Comparison of ENCODE assay signal across 12 mouse cellular contexts in genomic region chr4:34494961-34495723, GRCm38 (mm10). TPM values are rescaled to one million over a fixed set of nuclear protein-coding genes. Genes with fewer than 3 reads are reported as not detected.
DNase-seq lines count a peak whose midpoint lies in the region; ATAC-seq and TF ChIP-seq lines count a peak whose summit lies in the region.
"Had no signal": no experiment of that assay in that cellular context is flagged by ENCODE, and none has a peak within 500 bp of the region (broad histone marks: within the 10 kb centered on the region; RNA-seq: fewer than 3 reads in every experiment).

No protein-coding gene starts in this region.

- H3K27ac ChIP-seq in lung, embryonic 14.5 days (ENCODE audit: low read depth) = no peak overlapping the region
- H3K27ac ChIP-seq in lung, embryonic 16.5 days (ENCODE audit: low read length) = peak overlapping the region; percentile 67
- H3K27ac ChIP-seq: forebrain, embryonic 12.5 days; liver, embryonic 13.5 days had no signal

- TF ChIP-seq CTCF in lung, embryonic 14.5 days (IDR thresholded peaks at IDR 0.05; ENCODE audit: low read depth) = no peak

- H3K4me3 ChIP-seq in lung, embryonic 14.5 days (ENCODE audit: low read depth, low read length) = no peak overlapping the region
- no peak overlapping the region for H3K4me3 ChIP-seq in lung, embryonic 16.5 days (ENCODE audit: low read length)
- H3K4me3 ChIP-seq: forebrain, embryonic 12.5 days; liver, embryonic 13.5 days had no signal

- 0 out of 2 replicates have a peak, but pooled peaks cover 5% of the 10 kb centered on the region for H3K9me3 ChIP-seq in lung, embryonic 14.5 days (ENCODE audit: low read depth, low read length)
- H3K9me3 ChIP-seq in lung, embryonic 16.5 days (ENCODE audit: control insufficient read depth, low read length) = no peaks in the 10 kb centered on the region
- H3K9me3 ChIP-seq: forebrain, embryonic 12.5 days had no signal

- ATAC-seq in lung, embryonic 14.5 days (ENCODE audit: insufficient read depth) = peak; percentile 35; the same call in 1 of the 2 replicates
- peak; percentile 58; the same call in 1 of the 2 replicates for ATAC-seq in lung, embryonic 16.5 days (ENCODE audit: low read depth)
- no peak for ATAC-seq in activated CD4-positive, CD25-positive, alpha-beta regulatory T cell, adult 4 months

- no peaks in the 10 kb centered on the region for H3K4me1 ChIP-seq in lung, embryonic 14.5 days (ENCODE audit: insufficient read depth)
- peaks cover 2% of the 10 kb centered on the region; the same call in 1 of the 2 replicates for H3K4me1 ChIP-seq in lung, embryonic 16.5 days (replicated peaks; ENCODE audit: control insufficient read depth, insufficient read depth, low read length)
- H3K4me1 ChIP-seq: forebrain, embryonic 12.5 days; liver, embryonic 13.5 days had no signal

- no peaks in the 10 kb centered on the region for H3K36me3 ChIP-seq in lung, embryonic 14.5 days (ENCODE audit: insufficient read depth)
- H3K36me3 ChIP-seq in lung, embryonic 16.5 days (ENCODE audit: control insufficient read depth, insufficient read depth, low read length) = no peaks in the 10 kb centered on the region
- H3K36me3 ChIP-seq: forebrain, embryonic 12.5 days; liver, embryonic 13.5 days had no signal

- no peak overlapping the region for H3K9ac ChIP-seq in lung, embryonic 14.5 days
- no peak overlapping the region for H3K9ac ChIP-seq in lung, embryonic 16.5 days (ENCODE audit: low read length)
- H3K9ac ChIP-seq: forebrain, embryonic 12.5 days; liver, embryonic 13.5 days had no signal

- intact Hi-C loops in heart, postnatal 25 days (cut with DNase I) = no loop called here

- no peaks in the 10 kb centered on the region for H3K27me3 ChIP-seq in lung, embryonic 14.5 days (ENCODE audit: insufficient read depth, low read length)
- H3K27me3 ChIP-seq in lung, embryonic 16.5 days (ENCODE audit: control insufficient read depth, insufficient read depth, low read depth, low read length) = no peaks in the 10 kb centered on the region
- H3K27me3 ChIP-seq: forebrain, embryonic 12.5 days; liver, embryonic 13.5 days had no signal

- H3K4me2 ChIP-seq in lung, embryonic 14.5 days = no peak overlapping the region
- no peak overlapping the region for H3K4me2 ChIP-seq in lung, embryonic 16.5 days (ENCODE audit: low read depth, low read length)
- H3K4me2 ChIP-seq: forebrain, embryonic 12.5 days; liver, embryonic 13.5 days had no signal

- peak; percentile 91 for DNase-seq in heart, adult 11 months
- no peak for DNase-seq in heart, postnatal 25 days (ENCODE audit: low spot score)
- peak; percentile 52 for DNase-seq in lung, embryonic 14.5 days
- DNase-seq in lung, postnatal 14 days = no peak
- DNase-seq in T-cell, adult 2 months (ENCODE audit: low spot score) = no peak
- DNase-seq in urinary bladder, postnatal 25 days (ENCODE audit: low spot score) = no peak
- DNase-seq: layer of hippocampus, postnatal 36 days; liver, embryonic 13.5 days; right cerebral cortex, postnatal 25 days had no signal

- WGBS in lung, embryonic 14.5 days = 66% methylated on average over 10 of the region's 10 CpGs
- 63% methylated on average over 10 of the region's 10 CpGs for WGBS in lung, embryonic 16.5 days

RNA-seq across cellular contexts. Expression of gene Akirin2, which starts 55.6 kb away (rescaled TPM):
- total RNA-seq in heart, postnatal 25 days (2021) = 10 to 100 TPM; 52.5 to 56.3 TPM
- polyA plus RNA-seq in lung, embryonic 14.5 days (2014; fragmentation: Nextera tagmentation; extraction: Ambion mirVana) = 56.1 and 60.0 TPM in 2 replicates
- 20.0 and 26.0 TPM in 2 replicates for polyA plus RNA-seq in lung, embryonic 16.5 days (2015; fragmentation: Nextera tagmentation; extraction: Ambion mirVana)
- 10 to 100 TPM in 1 of 2 experiments, 1 to 10 TPM in 1; 8.5 to 10.4 TPM for polyA plus RNA-seq in activated CD4-positive, CD25-positive, alpha-beta regulatory T cell, adult 4 months (2017; shearing (Covaris generic))

Comparison
In these comparisons a context has a peak if more than half of its experiments do, and no peak if none do; other contexts are left out.
1. DNase-seq: peak in heart, adult 11 months (single experiment) and lung, embryonic 14.5 days (single experiment); none in heart, postnatal 25 days (single experiment), lung, postnatal 14 days (single experiment), T-cell, adult 2 months (single experiment) and urinary bladder, postnatal 25 days (single experiment).